Mouse (Mus musculus): Measurements from ENCODE around the gene Slc22a1. TPM values are rescaled to one million over a fixed set of nuclear protein-coding genes. Genes with fewer than 3 reads are reported as not detected.

Slc22a1 gene
- polyA plus RNA-seq, 1 experiment from 2014 or later: not detected

DNA sequence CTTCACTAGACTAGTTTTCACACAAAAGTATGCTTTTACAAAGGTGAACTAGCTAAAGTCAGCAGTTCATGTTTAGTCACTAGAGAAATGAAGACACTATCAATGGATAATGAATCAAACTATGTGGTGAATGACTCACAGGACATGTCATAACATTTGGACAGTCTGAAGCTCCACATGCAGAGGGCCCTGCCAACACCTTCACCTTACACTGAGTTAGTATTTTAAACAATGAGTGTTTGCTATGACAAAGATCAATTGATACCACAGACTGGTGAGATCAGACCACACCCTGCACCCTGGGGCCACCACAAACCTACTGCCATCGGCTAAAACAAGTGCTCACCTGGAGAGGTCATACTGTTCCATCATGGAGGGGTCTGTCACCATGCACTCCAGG lies 39.4 kb upstream of the Slc22a1 start:
- DNase-seq (ENCODE audit: low spot score): no peak
- Histone ChIP-seq H3K27ac (replicated peaks; ENCODE audit: low read depth, low read length) (no peak overlapping the region), H3K9ac (ENCODE audit: low read length) (no peak overlapping the region), H3K4me3 (ENCODE audit: low read depth, low read length) (no peak overlapping the region), H3K27me3 (ENCODE audit: control insufficient read depth, insufficient read depth, low read length) (no peaks in the 10 kb centered on the region), H3K4me1 (ENCODE audit: control insufficient read depth, insufficient read depth, low read length) (no peaks in the 10 kb centered on the region), H3K4me2 (ENCODE audit: low read depth, severe bottlenecking) (no peak overlapping the region), H3K36me3 (ENCODE audit: control insufficient read depth, insufficient read depth, low read length) (peaks cover 17% of the 10 kb centered on the region; the same call in 1 of the 2 replicates), H3K9me3 (ENCODE audit: control insufficient read depth, low read length) (no peaks in the 10 kb centered on the region)
- no peak for ATAC-seq (ENCODE audit: insufficient number of reproducible peaks, low FRiP score, low TSS enrichment, low read depth)
- 90% methylated on average over 1 of the region's 1 CpGs for WGBS

DNA sequence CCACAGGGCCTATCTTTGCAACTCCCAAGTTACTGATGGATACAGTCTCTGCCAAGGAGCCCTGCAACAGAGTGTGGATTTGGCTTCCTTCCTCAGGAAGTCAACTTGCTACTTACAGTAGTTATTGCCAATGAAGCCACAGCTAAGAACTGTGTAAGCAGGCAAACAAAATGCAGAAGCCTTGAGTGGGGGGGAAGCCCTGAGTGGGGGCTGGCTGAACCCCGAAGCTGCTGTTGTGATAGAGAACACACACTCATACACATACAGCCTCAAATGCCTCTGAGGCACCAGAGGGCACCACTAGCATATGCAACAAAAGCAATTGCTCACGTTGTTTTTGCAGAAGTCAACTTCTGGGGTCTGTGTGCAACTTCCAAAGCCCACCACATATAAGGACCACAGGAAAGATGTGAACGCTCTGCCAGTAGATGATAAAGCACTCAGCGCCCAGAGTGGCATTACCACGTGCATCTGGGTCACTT lies 38.5 kb upstream of the Slc22a1 start:
- ATAC-seq (ENCODE audit: insufficient number of reproducible peaks, low FRiP score, low TSS enrichment, low read depth): no peak
- Histone ChIP-seq H3K36me3 (ENCODE audit: control insufficient read depth, insufficient read depth, low read length) (peaks cover 17% of the 10 kb centered on the region; the same call in 1 of the 2 replicates), H3K4me2 (ENCODE audit: low read depth, severe bottlenecking) (no peak overlapping the region), H3K9ac (ENCODE audit: low read length) (no peak overlapping the region), H3K4me3 (ENCODE audit: low read depth, low read length) (no peak overlapping the region), H3K27ac (replicated peaks; ENCODE audit: low read depth, low read length) (no peak overlapping the region), H3K27me3 (ENCODE audit: control insufficient read depth, insufficient read depth, low read length) (no peaks in the 10 kb centered on the region), H3K9me3 (ENCODE audit: control insufficient read depth, low read length) (no peaks in the 10 kb centered on the region), H3K4me1 (ENCODE audit: control insufficient read depth, insufficient read depth, low read length) (no peaks in the 10 kb centered on the region)
- no peak for DNase-seq (ENCODE audit: low spot score)
- 81% methylated on average over 5 of the region's 5 CpGs for WGBS

DNA sequence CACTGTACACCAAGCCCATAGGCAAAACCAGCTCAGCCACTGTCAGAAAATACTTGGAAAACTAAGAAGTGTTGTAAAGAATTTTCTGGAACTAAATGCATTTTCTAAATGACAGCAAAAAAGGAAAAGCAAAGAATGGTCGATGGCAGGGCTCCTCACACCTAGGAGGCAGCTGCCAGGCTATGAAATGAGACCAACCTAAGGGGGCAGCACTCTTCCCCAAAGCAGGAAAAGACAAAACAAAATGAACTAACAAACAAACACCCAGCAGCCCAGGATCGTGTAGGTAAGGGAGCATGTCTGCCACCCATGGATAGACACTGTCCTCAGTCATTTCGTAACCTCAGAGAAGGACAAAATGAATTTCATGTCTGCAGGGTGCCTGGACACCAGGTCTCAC lies 37.4 kb upstream of the Slc22a1 start:
- no peak overlapping the region for H3K27ac ChIP-seq (replicated peaks; ENCODE audit: low read depth, low read length)
- H3K4me3 ChIP-seq (ENCODE audit: low read depth, low read length): no peak overlapping the region
- H3K4me1 ChIP-seq (ENCODE audit: control insufficient read depth, insufficient read depth, low read length): no peaks in the 10 kb centered on the region
- no peaks in the 10 kb centered on the region for H3K9me3 ChIP-seq (ENCODE audit: control insufficient read depth, low read length)
- H3K27me3 ChIP-seq (ENCODE audit: control insufficient read depth, insufficient read depth, low read length): no peaks in the 10 kb centered on the region
- ATAC-seq (ENCODE audit: insufficient number of reproducible peaks, low FRiP score, low TSS enrichment, low read depth) (no peak), DNase-seq (ENCODE audit: low spot score) (no peak)
- H3K4me2 ChIP-seq (ENCODE audit: low read depth, severe bottlenecking): no peak overlapping the region
- H3K9ac ChIP-seq (ENCODE audit: low read length): no peak overlapping the region
- peaks cover 14% of the 10 kb centered on the region; the same call in 1 of the 2 replicates for H3K36me3 ChIP-seq (ENCODE audit: control insufficient read depth, insufficient read depth, low read length)
- WGBS: 86% methylated on average over 3 of the region's 3 CpGs

DNA sequence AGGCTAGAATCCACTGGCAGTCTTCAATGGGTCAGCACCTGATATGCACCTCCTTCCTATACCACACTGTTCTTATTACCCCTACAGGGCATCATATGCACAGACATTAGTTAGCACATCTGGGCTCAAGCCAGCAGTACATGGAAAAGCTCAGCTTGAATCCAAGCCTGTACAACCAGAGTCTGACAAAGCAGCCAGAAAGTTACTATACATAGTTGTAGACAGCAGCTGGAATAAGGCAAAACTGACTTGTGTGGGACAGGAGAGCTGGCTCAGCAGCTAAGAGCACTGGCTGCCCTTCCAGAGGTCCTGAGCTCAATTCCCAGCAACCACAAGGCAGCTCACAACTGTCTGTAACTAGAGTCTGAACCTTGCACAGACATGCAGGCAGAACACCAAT lies 36.6 kb upstream of the Slc22a1 start:
- Histone ChIP-seq H3K4me2 (ENCODE audit: low read depth, severe bottlenecking) (no peak overlapping the region), H3K9ac (ENCODE audit: low read length) (no peak overlapping the region), H3K9me3 (ENCODE audit: control insufficient read depth, low read length) (no peaks in the 10 kb centered on the region), H3K36me3 (ENCODE audit: control insufficient read depth, insufficient read depth, low read length) (peaks cover 14% of the 10 kb centered on the region; the same call in 1 of the 2 replicates), H3K4me3 (ENCODE audit: low read depth, low read length) (no peak overlapping the region), H3K27ac (replicated peaks; ENCODE audit: low read depth, low read length) (no peak overlapping the region), H3K4me1 (ENCODE audit: control insufficient read depth, insufficient read depth, low read length) (no peaks in the 10 kb centered on the region), H3K27me3 (ENCODE audit: control insufficient read depth, insufficient read depth, low read length) (no peaks in the 10 kb centered on the region)
- no peak for DNase-seq (ENCODE audit: low spot score)
- no peak for ATAC-seq (ENCODE audit: insufficient number of reproducible peaks, low FRiP score, low TSS enrichment, low read depth)

DNA sequence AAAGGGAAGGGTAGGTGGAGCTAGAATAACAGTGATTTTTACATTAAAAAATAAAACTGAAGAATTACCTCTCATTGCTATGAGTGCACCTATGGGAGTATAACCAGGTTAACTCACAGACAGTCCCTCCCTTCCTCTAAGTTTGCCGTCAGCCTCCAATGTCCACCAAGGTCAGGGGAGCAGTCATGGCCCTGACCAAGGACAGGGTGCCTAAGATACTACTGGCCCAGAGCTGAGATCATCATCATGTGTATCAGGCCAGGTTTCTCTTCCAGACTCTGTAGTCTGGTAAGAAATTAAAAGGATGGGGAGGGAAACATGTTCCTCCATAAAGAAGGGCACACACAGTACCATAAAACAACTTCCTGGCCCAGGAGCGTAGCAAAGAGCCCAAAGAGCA lies 35.3 kb upstream of the Slc22a1 start:
- ATAC-seq (ENCODE audit: insufficient number of reproducible peaks, low FRiP score, low TSS enrichment, low read depth) (no peak), DNase-seq (ENCODE audit: low spot score) (no peak)
- H3K4me1 ChIP-seq (ENCODE audit: control insufficient read depth, insufficient read depth, low read length): no peaks in the 10 kb centered on the region
- no peak overlapping the region for H3K4me2 ChIP-seq (ENCODE audit: low read depth, severe bottlenecking)
- H3K27me3 ChIP-seq (ENCODE audit: control insufficient read depth, insufficient read depth, low read length): no peaks in the 10 kb centered on the region
- no peak overlapping the region for H3K4me3 ChIP-seq (ENCODE audit: low read depth, low read length)
- no peak overlapping the region for H3K9ac ChIP-seq (ENCODE audit: low read length)
- no peaks in the 10 kb centered on the region for H3K9me3 ChIP-seq (ENCODE audit: control insufficient read depth, low read length)
- H3K27ac ChIP-seq (replicated peaks; ENCODE audit: low read depth, low read length): no peak overlapping the region
- peaks cover 11% of the 10 kb centered on the region; the same call in 1 of the 2 replicates for H3K36me3 ChIP-seq (ENCODE audit: control insufficient read depth, insufficient read depth, low read length)
- 89% methylated on average over 2 of the region's 2 CpGs for WGBS

DNA sequence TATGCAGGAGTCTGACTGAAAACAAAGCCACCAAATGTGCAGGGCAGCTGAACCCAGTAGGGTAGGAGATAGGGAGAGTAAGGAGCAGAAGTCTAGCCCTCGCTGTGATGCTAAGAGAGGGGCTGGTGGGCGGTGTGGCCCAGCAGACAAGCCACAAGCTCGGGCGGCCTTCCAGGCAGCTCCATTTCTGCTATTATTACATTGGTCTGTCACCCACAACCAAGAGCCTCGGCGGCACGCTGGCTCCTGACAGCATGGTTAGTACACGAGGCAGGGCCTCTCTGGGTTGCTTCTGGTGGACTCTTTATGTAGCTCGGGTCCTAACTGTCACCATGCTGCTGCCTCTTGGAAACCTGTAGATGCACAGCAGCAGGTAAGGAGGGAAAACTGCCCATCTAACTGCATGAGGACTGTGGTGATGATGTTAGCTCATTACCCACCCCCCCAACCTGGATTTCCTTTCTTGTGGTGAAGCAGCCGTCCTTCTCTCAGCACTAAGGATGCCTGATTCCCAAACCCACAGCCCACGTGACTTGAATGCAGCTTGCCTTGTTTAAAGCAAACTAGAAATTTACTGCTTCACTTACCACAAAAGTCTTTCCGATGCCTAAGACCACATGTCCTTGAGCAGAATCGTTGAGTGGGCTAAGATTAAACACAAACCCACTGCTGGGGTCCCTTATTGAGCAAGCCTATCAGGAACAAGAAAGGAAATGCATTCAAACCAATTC lies 34.6 kb upstream of the Slc22a1 start:
- Histone ChIP-seq H3K4me2 (ENCODE audit: low read depth, severe bottlenecking) (no peak overlapping the region), H3K9ac (ENCODE audit: low read length) (no peak overlapping the region), H3K36me3 (ENCODE audit: control insufficient read depth, insufficient read depth, low read length) (peaks cover 11% of the 10 kb centered on the region; the same call in 1 of the 2 replicates), H3K4me3 (ENCODE audit: low read depth, low read length) (no peak overlapping the region), H3K9me3 (ENCODE audit: control insufficient read depth, low read length) (no peaks in the 10 kb centered on the region), H3K4me1 (ENCODE audit: control insufficient read depth, insufficient read depth, low read length) (no peaks in the 10 kb centered on the region), H3K27me3 (ENCODE audit: control insufficient read depth, insufficient read depth, low read length) (no peaks in the 10 kb centered on the region), H3K27ac (replicated peaks; ENCODE audit: low read depth, low read length) (no peak overlapping the region)
- DNase-seq (ENCODE audit: low spot score): no peak
- ATAC-seq (ENCODE audit: insufficient number of reproducible peaks, low FRiP score, low TSS enrichment, low read depth): no peak
- 80% methylated on average over 13 of the region's 13 CpGs for WGBS

DNA sequence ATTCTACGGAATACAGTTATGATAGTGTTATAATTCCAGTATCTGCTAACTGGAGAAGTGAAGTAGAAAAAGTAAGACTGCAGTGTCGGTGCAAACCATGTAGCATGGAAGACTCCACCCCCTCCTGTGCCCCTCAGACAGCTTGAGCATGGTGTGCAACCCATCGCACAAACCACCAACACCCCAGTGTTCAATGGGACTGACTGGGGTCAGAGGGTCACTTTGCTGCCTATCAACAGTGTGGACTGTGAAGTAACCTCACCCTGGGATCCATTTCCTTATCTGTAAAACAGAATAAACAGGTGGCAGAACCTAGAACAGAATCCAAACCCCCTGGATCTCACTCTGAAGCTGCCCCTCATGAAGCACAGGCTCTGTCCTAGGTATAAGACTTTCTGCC lies 32.8 kb upstream of the Slc22a1 start:
- ATAC-seq (ENCODE audit: insufficient number of reproducible peaks, low FRiP score, low TSS enrichment, low read depth): no peak
- 89% methylated on average over 3 of the region's 3 CpGs for WGBS
- no peaks in the 10 kb centered on the region for H3K4me1 ChIP-seq (ENCODE audit: control insufficient read depth, insufficient read depth, low read length)

DNA sequence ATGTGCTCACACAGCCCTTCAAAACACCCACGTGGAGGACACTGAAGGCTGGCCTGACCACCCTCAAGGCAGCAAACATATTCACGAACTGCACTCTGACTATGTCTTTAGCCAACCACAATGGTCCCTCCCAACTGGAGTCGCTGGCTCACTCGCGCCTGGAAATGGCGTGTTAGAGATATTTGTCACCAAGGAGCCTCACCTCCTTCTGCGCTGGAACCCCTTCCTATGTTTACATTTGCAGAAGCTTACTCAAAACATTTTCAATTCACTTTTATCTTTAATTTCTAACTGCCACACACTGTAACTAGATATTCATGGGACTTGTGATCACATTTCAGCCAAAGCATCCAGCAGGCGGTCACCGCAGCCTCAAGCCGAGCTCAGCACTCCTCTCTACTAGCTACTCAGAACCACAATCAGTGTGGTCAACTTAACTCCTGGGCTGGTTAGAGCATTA lies 31.0 kb upstream of the Slc22a1 start:
- Histone ChIP-seq H3K9me3 (ENCODE audit: control insufficient read depth, low read length) (no peaks in the 10 kb centered on the region), H3K4me3 (ENCODE audit: low read depth, low read length) (no peak overlapping the region), H3K4me1 (ENCODE audit: control insufficient read depth, insufficient read depth, low read length) (no peaks in the 10 kb centered on the region), H3K9ac (ENCODE audit: low read length) (no peak overlapping the region), H3K4me2 (ENCODE audit: low read depth, severe bottlenecking) (no peak overlapping the region), H3K27ac (replicated peaks; ENCODE audit: low read depth, low read length) (no peak overlapping the region), H3K36me3 (ENCODE audit: control insufficient read depth, insufficient read depth, low read length) (peaks cover 16% of the 10 kb centered on the region; the same call in 1 of the 2 replicates), H3K27me3 (ENCODE audit: control insufficient read depth, insufficient read depth, low read length) (no peaks in the 10 kb centered on the region)
- 90% methylated on average over 10 of the region's 10 CpGs for WGBS
- ATAC-seq (ENCODE audit: insufficient number of reproducible peaks, low FRiP score, low TSS enrichment, low read depth) (no peak), DNase-seq (ENCODE audit: low spot score) (no peak)

More for the DNA sequence above, 32.8 kb upstream of the Slc22a1 start:
- Histone ChIP-seq H3K27me3 (ENCODE audit: control insufficient read depth, insufficient read depth, low read length) (no peaks in the 10 kb centered on the region), H3K9me3 (ENCODE audit: control insufficient read depth, low read length) (no peaks in the 10 kb centered on the region), H3K4me2 (ENCODE audit: low read depth, severe bottlenecking) (no peak overlapping the region), H3K27ac (replicated peaks; ENCODE audit: low read depth, low read length) (no peak overlapping the region), H3K4me3 (ENCODE audit: low read depth, low read length) (no peak overlapping the region), H3K9ac (ENCODE audit: low read length) (no peak overlapping the region), H3K36me3 (ENCODE audit: control insufficient read depth, insufficient read depth, low read length) (peaks cover 16% of the 10 kb centered on the region; the same call in 1 of the 2 replicates)
- no peak for DNase-seq (ENCODE audit: low spot score)

Measured in limb, embryonic 11.5 days (tissue).